Mouse (Mus musculus) heart, embryonic 16.5 days (tissue): ENCODE measurements around the gene Myh11. TPM values are rescaled to one million over a fixed set of nuclear protein-coding genes. Genes with fewer than 3 reads are reported as not detected.

Experiments
- ATAC-seq: fragments of 200-750 bp; cut with Nextera tagmentation; replicated peaks from 2 replicates; pipeline ENCODE4 v1.8.0; 2017; ENCODE audit warnings: moderate number of reproducible peaks; ENCODE audit not compliant: insufficient read depth, low FRiP score; ENCODE audit errors: extremely low read depth
- H3K27ac ChIP-seq: fragments of 300-500 bp; sonication (generic); 2 replicates; pipeline ENCODE4 v1.5.1; 2014; ENCODE audit warnings: mild to moderate bottlenecking, low read length, control low read depth, moderate library complexity
- H3K27me3 ChIP-seq: fragments of 300-500 bp; sonication (generic); 2 replicates; pipeline ENCODE4 v1.6.1; 2014; ENCODE audit warnings: low read length, mixed read lengths; ENCODE audit not compliant: control insufficient read depth, insufficient read depth
- H3K36me3 ChIP-seq: fragments of 300-500 bp; sonication (generic); 2 replicates; pipeline ENCODE4 v1.6.1; 2014; ENCODE audit not compliant: control insufficient read depth, insufficient read depth
- H3K4me1 ChIP-seq: fragments of 300-500 bp; sonication (generic); 2 replicates; pipeline ENCODE4 v1.6.1; 2014; ENCODE audit warnings: low read length, mixed read lengths; ENCODE audit not compliant: control insufficient read depth, insufficient read depth
- H3K4me2 ChIP-seq: fragments of 300-500 bp; sonication (generic); 2 replicates; pipeline ENCODE4 v1.6.1; 2014; ENCODE audit warnings: low read depth, mild to moderate bottlenecking, control low read depth, low read length
- H3K4me3 ChIP-seq: fragments of 300-500 bp; sonication (generic); 2 replicates; pipeline ENCODE4 v1.5.1; 2014; ENCODE audit warnings: mild to moderate bottlenecking, control low read depth, low read length
- H3K9ac ChIP-seq: fragments of 300-500 bp; sonication (generic); 2 replicates; pipeline ENCODE4 v1.6.1; 2014; ENCODE audit warnings: low read length, control low read depth
- H3K9me3 ChIP-seq: fragments of 300-500 bp; sonication (generic); replicated peaks from 2 replicates; pipeline ENCODE4 v1.6.1; 2016; ENCODE audit warnings: low read length; ENCODE audit not compliant: control insufficient read depth
- WGBS: fragments of 180-500 bp; shearing (Covaris S2); extraction: QIAGEN DNeasy Blood & Tissue Kit; methylation state at CpG from one replicate; pipeline ENCODE4 v1.1.7; 2014; 5-methylcytosine and 5-hydroxymethylcytosine counted together
- polyA plus RNA-seq: library from polyadenylated mRNA; unstranded; fragments of >200 nt; fragmentation: Nextera tagmentation; extraction: Ambion mirVana; gene quantifications from 2 replicates; pipeline ENCODE4 v1.2.1, GENCODE M21; 2015

Gene Myh11
- polyA plus RNA-seq, 1 experiment from 2014 or later: 7.5 TPM

DNA sequence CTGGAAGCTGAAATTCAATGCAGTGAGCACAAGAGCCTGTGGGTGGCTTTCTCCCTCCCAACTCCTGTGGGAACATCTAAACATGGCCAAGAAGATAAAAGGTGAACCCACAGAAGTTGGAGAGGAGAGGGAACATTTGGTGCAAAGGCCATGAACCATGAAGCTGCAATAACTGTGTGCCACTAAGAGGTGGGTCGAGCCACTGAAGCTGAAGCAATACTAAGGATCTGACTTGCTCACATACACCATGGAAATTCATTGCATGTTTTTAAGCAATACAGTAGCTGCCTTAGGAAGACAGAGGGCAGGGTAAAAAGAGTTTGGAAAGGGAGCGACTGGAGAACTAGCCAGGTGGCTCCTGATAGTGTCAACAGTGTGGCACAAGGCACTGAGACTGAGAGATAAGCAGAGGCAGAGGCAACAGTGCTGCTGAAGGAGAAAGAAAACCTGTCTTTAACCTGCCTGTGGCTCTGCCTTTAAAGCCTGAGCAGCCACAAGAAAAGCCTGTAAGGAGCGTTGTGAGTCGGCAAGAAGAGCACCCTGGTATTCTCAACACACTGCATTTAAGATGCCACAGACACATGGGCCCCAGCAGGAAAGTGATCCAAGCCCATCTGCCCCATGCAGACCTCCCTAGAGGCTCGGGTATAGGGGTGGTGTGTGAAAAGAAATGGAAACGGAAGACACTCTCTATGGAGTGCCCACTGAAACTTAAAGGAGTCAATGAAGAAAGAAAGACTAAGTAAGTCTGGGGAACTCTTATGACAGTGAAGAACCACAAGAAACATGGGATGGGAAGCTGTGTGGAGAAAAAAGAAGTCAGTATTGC is 17.3 kb upstream of the Myh11 start:
- no peak overlapping the region for H3K4me2 ChIP-seq
- WGBS: 80% methylated on average over 6 of the region's 6 CpGs
- no peaks in the 10 kb centered on the region for H3K9me3 ChIP-seq
- peaks cover 37% of the 10 kb centered on the region for H3K36me3 ChIP-seq
- H3K27me3 ChIP-seq: no peaks in the 10 kb centered on the region
- ATAC-seq: no peak
- H3K9ac ChIP-seq: no peak overlapping the region
- H3K4me3 ChIP-seq: no peak overlapping the region
- H3K27ac ChIP-seq: no peak overlapping the region
- H3K4me1 ChIP-seq: no peaks in the 10 kb centered on the region

DNA sequence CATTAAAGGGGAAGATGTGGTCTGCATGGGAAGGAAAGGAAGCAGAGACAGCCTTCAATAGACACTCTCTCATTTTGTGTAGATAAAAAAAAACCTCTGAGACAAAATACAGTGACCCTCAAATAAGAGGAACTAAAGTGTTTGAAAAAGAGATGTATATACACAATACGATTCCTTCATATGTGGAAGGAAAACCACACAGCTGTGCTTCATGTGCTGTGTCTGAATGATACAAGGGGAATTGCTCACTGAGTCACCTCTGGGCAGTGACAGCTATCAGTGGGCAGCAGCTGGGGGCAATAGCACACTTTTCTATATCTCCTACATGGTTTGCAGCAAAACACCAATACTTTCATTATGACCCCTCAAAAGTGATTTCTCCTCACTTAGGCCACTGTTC is 16.2 kb upstream of the Myh11 start:
- Histone ChIP-seq H3K9me3 (no peaks in the 10 kb centered on the region), H3K27ac (no peak overlapping the region), H3K27me3 (no peaks in the 10 kb centered on the region), H3K9ac (no peak overlapping the region), H3K4me2 (no peak overlapping the region), H3K4me3 (no peak overlapping the region), H3K36me3 (peaks cover 28% of the 10 kb centered on the region), H3K4me1 (no peaks in the 10 kb centered on the region)
- ATAC-seq: no peak
- WGBS: 91% methylated on average over 1 of the region's 1 CpGs

DNA sequence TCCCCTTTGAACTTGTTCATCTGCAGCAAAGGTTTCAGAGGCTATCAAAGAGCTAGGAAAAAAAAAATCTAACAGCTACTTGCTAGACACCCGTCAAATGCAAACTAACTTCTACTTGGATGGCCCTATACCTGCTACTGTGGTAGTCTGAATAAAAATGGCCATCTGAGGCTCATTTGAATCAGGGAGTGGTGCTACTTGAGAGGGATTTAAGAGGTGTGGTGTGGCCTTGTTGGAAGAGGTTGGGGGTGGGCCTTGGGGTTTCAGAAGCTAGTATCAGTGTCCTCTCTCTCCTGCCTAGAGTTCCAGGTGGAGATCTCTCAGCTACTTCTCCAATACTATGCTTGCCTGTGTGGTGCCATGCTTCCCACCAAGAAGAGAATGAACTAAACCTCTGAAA is 15.3 kb upstream of the Myh11 start:
- no peak for ATAC-seq
- H3K27ac ChIP-seq: no peak overlapping the region
- H3K4me2 ChIP-seq: no peak overlapping the region
- no peaks in the 10 kb centered on the region for H3K9me3 ChIP-seq
- 92% methylated on average over 1 of the region's 1 CpGs for WGBS
- H3K9ac ChIP-seq: no peak overlapping the region
- H3K4me3 ChIP-seq: no peak overlapping the region
- no peaks in the 10 kb centered on the region for H3K4me1 ChIP-seq
- H3K27me3 ChIP-seq: no peaks in the 10 kb centered on the region
- H3K36me3 ChIP-seq: peaks cover 21% of the 10 kb centered on the region

DNA sequence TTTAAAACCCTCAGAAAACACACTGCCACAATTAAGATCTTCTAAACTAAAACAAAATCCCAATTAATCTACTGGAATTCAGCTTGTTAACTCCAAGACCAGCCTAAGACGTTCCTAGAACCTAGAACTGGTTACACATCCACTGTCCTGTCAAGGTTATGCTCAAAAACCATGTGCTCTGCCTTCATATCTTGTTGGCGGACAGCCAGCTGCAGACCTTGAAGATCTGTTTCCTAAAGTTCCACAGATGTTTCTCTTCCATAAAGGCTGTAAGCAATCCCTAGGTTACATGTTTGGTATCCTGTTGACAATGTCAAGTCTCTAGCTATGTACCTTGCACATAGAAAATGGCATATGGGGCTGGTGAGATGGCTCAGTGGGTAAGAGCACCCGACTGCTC is 13.6 kb upstream of the Myh11 start:
- no peaks in the 10 kb centered on the region for H3K27me3 ChIP-seq
- no peaks in the 10 kb centered on the region for H3K9me3 ChIP-seq
- peaks cover 26% of the 10 kb centered on the region for H3K36me3 ChIP-seq
- H3K4me3 ChIP-seq: no peak overlapping the region
- no peak overlapping the region for H3K4me2 ChIP-seq
- WGBS: 76% methylated on average over 3 of the region's 3 CpGs
- no peak overlapping the region for H3K9ac ChIP-seq
- no peak for ATAC-seq
- no peaks in the 10 kb centered on the region for H3K4me1 ChIP-seq
- no peak overlapping the region for H3K27ac ChIP-seq

DNA sequence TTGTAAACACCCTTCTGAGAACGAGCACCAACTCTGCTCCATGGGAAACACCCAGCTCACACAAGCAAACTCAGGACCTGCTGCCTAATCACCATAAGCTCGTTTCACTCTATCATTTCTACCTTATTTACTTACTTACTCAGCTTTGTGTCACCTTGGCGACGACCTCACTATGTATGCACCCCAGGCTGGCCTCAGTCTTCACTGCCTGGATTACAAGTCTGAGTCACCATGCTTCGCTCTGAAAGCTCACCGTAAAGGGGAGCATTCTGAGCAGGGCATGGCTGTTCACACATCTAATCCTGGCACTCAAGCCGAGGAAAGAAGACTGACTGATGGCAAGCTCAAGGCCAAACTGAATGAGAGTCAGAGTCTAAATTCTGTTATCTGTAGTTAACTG is 12.5 kb upstream of the Myh11 start:
- Histone ChIP-seq H3K9ac (no peak overlapping the region), H3K27me3 (no peaks in the 10 kb centered on the region), H3K9me3 (no peaks in the 10 kb centered on the region), H3K36me3 (peaks cover 31% of the 10 kb centered on the region), H3K27ac (no peak overlapping the region), H3K4me3 (no peak overlapping the region), H3K4me2 (no peak overlapping the region), H3K4me1 (no peaks in the 10 kb centered on the region)
- WGBS: 68% methylated on average over 7 of the region's 7 CpGs
- ATAC-seq: no peak

DNA sequence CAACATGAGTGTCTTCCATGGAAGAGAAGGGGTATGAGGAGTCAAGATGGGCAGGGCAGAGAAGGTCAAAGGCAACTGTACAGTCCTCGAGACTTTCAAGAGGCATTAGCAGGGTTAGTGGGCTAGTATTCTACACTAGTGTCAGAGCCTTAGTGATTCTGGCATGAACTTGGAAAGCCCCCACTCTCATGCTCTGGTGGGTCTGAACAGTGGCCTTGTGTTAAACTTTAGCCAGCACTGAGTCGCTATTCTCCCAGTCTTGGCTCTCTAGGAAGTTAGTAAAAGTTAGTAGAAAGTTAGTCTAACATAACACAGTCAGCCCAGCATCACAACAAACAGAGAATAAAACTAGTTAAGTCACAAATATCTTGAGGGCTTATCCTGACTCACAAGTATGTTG is 12.0 kb upstream of the Myh11 start:
- ATAC-seq: no peak
- H3K4me2 ChIP-seq: no peak overlapping the region
- 90% methylated on average over 2 of the region's 2 CpGs for WGBS
- H3K27me3 ChIP-seq: no peaks in the 10 kb centered on the region
- peaks cover 29% of the 10 kb centered on the region for H3K36me3 ChIP-seq
- H3K9ac ChIP-seq: no peak overlapping the region
- H3K9me3 ChIP-seq: no peaks in the 10 kb centered on the region
- H3K27ac ChIP-seq: no peak overlapping the region
- no peak overlapping the region for H3K4me3 ChIP-seq
- 0 out of 2 replicates have a peak, but pooled peaks cover 3% of the 10 kb centered on the region for H3K4me1 ChIP-seq

DNA sequence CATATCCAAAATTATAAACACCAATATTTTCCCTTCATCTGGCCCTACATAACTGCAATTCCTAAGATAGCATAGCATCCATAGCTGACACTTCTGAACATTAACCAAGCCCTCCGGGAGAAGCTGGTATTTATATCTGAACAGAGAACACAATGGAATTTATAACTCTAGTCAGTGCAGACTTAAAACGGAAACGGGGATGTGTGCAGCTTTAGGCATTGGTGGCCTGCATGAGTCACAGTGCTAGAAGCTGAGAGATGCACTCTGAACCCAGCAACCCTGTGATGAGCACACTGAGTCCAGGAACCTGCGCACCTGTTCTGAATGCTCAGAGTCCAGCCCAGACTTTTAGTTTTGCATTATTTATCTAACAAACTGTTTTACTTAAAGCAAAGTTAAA is 7.3 kb upstream of the Myh11 start:
- Histone ChIP-seq H3K9me3 (no peaks in the 10 kb centered on the region), H3K4me3 (no peak overlapping the region), H3K4me2 (no peak overlapping the region), H3K9ac (no peak overlapping the region), H3K27me3 (peaks cover 13% of the 10 kb centered on the region), H3K4me1 (0 out of 2 replicates have a peak, but pooled peaks cover 3% of the 10 kb centered on the region), H3K36me3 (peaks cover 20% of the 10 kb centered on the region), H3K27ac (no peak overlapping the region)
- WGBS: 61% methylated on average over 4 of the region's 4 CpGs
- ATAC-seq: no peak

DNA sequence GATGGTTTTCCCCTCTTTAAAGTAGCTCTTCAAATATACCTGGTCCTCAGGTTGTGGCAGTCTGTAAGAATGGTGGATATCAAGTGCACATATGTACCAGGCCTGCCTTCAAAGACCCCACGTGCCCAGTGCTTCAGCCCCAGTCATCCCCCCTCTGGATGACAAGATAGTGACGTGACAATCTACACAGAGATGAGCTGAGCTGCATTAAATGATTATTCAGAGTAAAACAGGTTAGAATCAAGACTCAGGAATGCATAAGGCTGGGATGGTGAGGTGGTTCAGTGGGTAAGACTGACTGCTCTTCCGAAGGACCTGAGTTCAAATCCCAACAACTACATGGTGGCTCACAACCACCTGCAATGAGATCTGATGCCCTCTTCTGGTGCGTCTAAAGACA is 6.6 kb upstream of the Myh11 start:
- peaks cover 3% of the 10 kb centered on the region; the same call in 1 of the 2 replicates for H3K4me1 ChIP-seq
- peaks cover 20% of the 10 kb centered on the region for H3K36me3 ChIP-seq
- no peaks in the 10 kb centered on the region for H3K9me3 ChIP-seq
- 88% methylated on average over 4 of the region's 4 CpGs for WGBS
- no peak overlapping the region for H3K27ac ChIP-seq
- peaks cover 18% of the 10 kb centered on the region for H3K27me3 ChIP-seq
- H3K9ac ChIP-seq: no peak overlapping the region
- H3K4me2 ChIP-seq: no peak overlapping the region
- H3K4me3 ChIP-seq: no peak overlapping the region
- no peak for ATAC-seq

DNA sequence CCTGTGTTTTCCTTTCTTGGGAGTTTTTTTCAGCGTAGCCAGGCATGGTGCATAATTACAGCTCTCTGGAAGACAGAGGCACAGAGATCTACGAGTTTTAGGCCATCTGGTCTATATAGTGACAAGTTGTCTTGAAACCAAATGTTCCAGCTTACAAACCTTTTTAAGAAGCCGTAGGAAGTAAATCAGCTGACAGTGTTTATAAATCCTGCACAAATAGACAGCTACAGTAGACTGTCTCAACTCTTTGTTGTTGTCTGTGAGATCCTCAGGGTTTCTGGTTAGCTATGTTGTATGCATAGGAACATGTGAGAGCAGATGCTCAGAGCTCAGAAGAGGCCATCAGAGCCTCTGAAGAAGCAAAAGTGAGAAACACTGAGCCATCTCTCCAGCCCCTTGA is 6.0 kb upstream of the Myh11 start:
- no peak overlapping the region for H3K27ac ChIP-seq
- no peak overlapping the region for H3K9ac ChIP-seq

More for the DNA sequence above, 6.0 kb upstream of the Myh11 start:
- Histone ChIP-seq H3K4me3 (no peak overlapping the region), H3K36me3 (peaks cover 20% of the 10 kb centered on the region), H3K4me1 (peaks cover 7% of the 10 kb centered on the region), H3K4me2 (no peak overlapping the region), H3K27me3 (peaks cover 22% of the 10 kb centered on the region), H3K9me3 (no peaks in the 10 kb centered on the region)
- no peak for ATAC-seq
- 78% methylated on average over 3 of the region's 3 CpGs for WGBS
